Mouse (Mus musculus) large intestine, adult 2 months (tissue): ENCODE measurements at regions not wholly inside any gene's neighbourhood (a gene's known extent, or its start where the extent isn't known, plus 50 kb on each side); places are given as distances from the start of the nearest gene placed in this dataset.

Experiments used
- DNase-seq: peaks from one replicate; pipeline ENCODE4 v3.0.0-alpha.2; 2012; ENCODE audit warnings: low read depth, low spot score
- WGBS: fragments of 180-500 bp; shearing (Covaris S2); methylation state at CpG from one replicate; pipeline ENCODE4 v1.1.7; 2018; 5-methylcytosine and 5-hydroxymethylcytosine counted together

- 95% methylated on average over 2 of the region's 2 CpGs for WGBS
- no peak for DNase-seq
Observed at GRCm38 (mm10) chr1:77176516-77176915, 338.4 kb downstream of the Epha4 start.

GRCm38 (mm10) chr1:77183965-77184364 is 330.9 kb downstream of the Epha4 start:
- no peak for DNase-seq
- 59% methylated on average over 2 of the region's 2 CpGs for WGBS

- DNase-seq = no peak
- WGBS = 46% methylated on average over 3 of the region's 3 CpGs
Observed at GRCm38 (mm10) chr1:77190141-77190540, 324.7 kb downstream of the Epha4 start.

- WGBS = 74% methylated on average over 3 of the region's 3 CpGs
- no peak for DNase-seq
Observed at GRCm38 (mm10) chr1:77201321-77201917, 313.5 kb downstream of the Epha4 start.

GRCm38 (mm10) chr1:77202948-77203347 is 311.9 kb downstream of the Epha4 start:
- no peak for DNase-seq
- WGBS = 29% methylated on average over 4 of the region's 4 CpGs

GRCm38 (mm10) chr1:77206535-77206934 is 308.4 kb downstream of the Epha4 start:
- DNase-seq = no peak
- 26% methylated on average over 1 of the region's 1 CpGs for WGBS

GRCm38 (mm10) chr1:77209395-77209794 is 305.5 kb downstream of the Epha4 start:
- DNase-seq = no peak
- WGBS = 83% methylated on average over 3 of the region's 3 CpGs

GRCm38 (mm10) chr1:77213462-77214098 is 301.3 kb downstream of the Epha4 start:
- 7% methylated on average over 8 of the region's 8 CpGs for WGBS
- no peak for DNase-seq

GRCm38 (mm10) chr1:77219488-77220321 is 295.2 kb downstream of the Epha4 start:
- 35% methylated on average over 3 of the region's 3 CpGs for WGBS

GRCm38 (mm10) chr1:77220322-77220590 is 294.6 kb downstream of the Epha4 start:
- DNase-seq = no peak
- 54% methylated on average over 1 of the region's 1 CpGs for WGBS

More at GRCm38 (mm10) chr1:77219488-77220321, 295.2 kb downstream of the Epha4 start:
- peak; percentile 52 for DNase-seq

- DNase-seq = no peak
- 89% methylated on average over 6 of the region's 6 CpGs for WGBS
Observed at GRCm38 (mm10) chr1:77220783-77221182, 294.1 kb downstream of the Epha4 start.

- no peak for DNase-seq
- WGBS = 92% methylated on average over 2 of the region's 2 CpGs
Observed at GRCm38 (mm10) chr1:77221900-77222299, 293.0 kb downstream of the Epha4 start.

- DNase-seq = no peak
- WGBS = 59% methylated on average over 4 of the region's 4 CpGs
Observed at GRCm38 (mm10) chr1:77226546-77226945, 288.3 kb downstream of the Epha4 start.

GRCm38 (mm10) chr1:77226991-77227515 is 287.8 kb downstream of the Epha4 start:
- no peak for DNase-seq

GRCm38 (mm10) chr1:77227800-77228199 is 287.1 kb downstream of the Epha4 start:
- no peak for DNase-seq
- 76% methylated on average over 6 of the region's 6 CpGs for WGBS

More at GRCm38 (mm10) chr1:77226991-77227515, 287.8 kb downstream of the Epha4 start:
- WGBS = 46% methylated on average over 12 of the region's 12 CpGs

GRCm38 (mm10) chr1:77229561-77229960 is 285.3 kb downstream of the Epha4 start:
- WGBS = 88% methylated on average over 4 of the region's 4 CpGs
- no peak for DNase-seq

- WGBS = 92% methylated on average over 4 of the region's 4 CpGs
Observed at GRCm38 (mm10) chr1:77233010-77233409, 281.9 kb downstream of the Epha4 start.

GRCm38 (mm10) chr1:77244642-77245041 is 270.2 kb downstream of the Epha4 start:
- 40% methylated on average over 2 of the region's 2 CpGs for WGBS
- DNase-seq = no peak

More at GRCm38 (mm10) chr1:77233010-77233409, 281.9 kb downstream of the Epha4 start:
- no peak for DNase-seq

- DNase-seq = no peak
- WGBS = 97% methylated on average over 3 of the region's 3 CpGs
Observed at GRCm38 (mm10) chr1:77246047-77246446, 268.8 kb downstream of the Epha4 start.

- no peak for DNase-seq
- 79% methylated on average over 6 of the region's 6 CpGs for WGBS
Observed at GRCm38 (mm10) chr1:77254276-77254675, 260.6 kb downstream of the Epha4 start.
